ENCODE assay signal across 8 mouse cellular contexts in the genomic region with DNA sequence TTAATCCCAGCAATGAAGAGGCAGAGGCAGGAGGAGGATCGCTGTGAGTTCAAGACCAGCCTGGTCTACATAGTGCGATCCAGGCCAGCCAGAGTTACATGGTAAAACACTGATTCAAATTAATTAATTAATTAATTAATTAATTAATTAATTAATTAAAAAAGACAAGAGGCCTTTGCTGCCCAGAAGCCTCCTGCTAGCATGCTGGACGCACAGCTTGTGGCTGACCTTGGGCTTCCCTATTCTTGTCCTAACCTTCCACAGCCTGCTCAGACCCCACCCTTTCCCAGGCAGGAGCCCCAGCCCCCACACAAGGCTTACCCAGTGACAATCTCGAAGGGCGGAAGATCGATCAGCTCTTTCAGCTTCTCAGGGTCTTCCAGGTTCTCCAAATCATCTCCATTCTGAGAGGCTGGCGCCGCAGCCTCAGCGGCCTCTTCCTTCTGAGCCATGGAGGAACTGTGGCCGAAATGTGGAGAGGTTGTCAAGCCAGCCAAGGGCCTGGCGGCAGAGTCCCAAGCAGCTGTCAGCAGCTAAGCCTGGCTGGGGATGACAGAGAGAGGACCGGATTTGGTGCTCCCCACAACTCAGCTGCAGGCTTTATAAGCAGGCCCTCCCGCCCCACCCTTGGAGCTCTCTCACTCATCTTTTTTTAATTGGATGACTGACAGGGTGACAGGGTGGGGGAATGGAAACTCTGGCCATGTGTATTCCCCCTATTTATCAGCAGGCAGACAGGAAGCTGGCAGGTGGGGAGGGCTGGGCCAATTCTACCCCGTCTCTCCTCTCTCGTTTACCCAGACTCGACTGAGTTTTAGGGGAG. TPM values are rescaled to one million over a fixed set of nuclear protein-coding genes. Genes with fewer than 3 reads are reported as not detected.
DNase-seq lines count a peak whose midpoint lies in the region; ATAC-seq and TF ChIP-seq lines count a peak whose summit lies in the region.
"Had no signal": no experiment of that assay in that cellular context is flagged by ENCODE, and none has a peak within 500 bp of the region (broad histone marks: within the 10 kb centered on the region; RNA-seq: fewer than 3 reads in every experiment).

A gene (minus strand): TSS at position 773 of the 823 bp plus-strand sequence.

- H3K9me3 ChIP-seq in ES-Bruce4 (replicated peaks; ENCODE audit: control insufficient read depth, insufficient read depth, low read length, poor library complexity, severe bottlenecking) = no peaks in the 10 kb centered on the region
- no peaks in the 10 kb centered on the region for H3K9me3 ChIP-seq in heart, embryonic 16.5 days (replicated peaks; ENCODE audit: control insufficient read depth, low read length)
- no peaks in the 10 kb centered on the region for H3K9me3 ChIP-seq in liver, embryonic 14.5 days (ENCODE audit: control insufficient read depth, low read length)

- peaks cover 20% of the 10 kb centered on the region for H3K4me1 ChIP-seq in ES-Bruce4 (ENCODE audit: control insufficient read depth, insufficient read depth, low read length)
- peaks cover 51% of the 10 kb centered on the region for H3K4me1 ChIP-seq in heart, embryonic 16.5 days (ENCODE audit: control insufficient read depth, insufficient read depth, low read length)
- H3K4me1 ChIP-seq in liver, embryonic 14.5 days (replicated peaks; ENCODE audit: control insufficient read depth in 2 of 2, insufficient read depth in 2 of 2, low read length in 1 of 2) = peaks cover 2 to 19% of the 10 kb centered on the region in 2 experiments

- 0 out of 2 replicates have a peak within 1 kb of the TSS, but pooled peaks have one; percentile 11 for H3K9ac ChIP-seq in ES-Bruce4 (ENCODE audit: low read depth, poor library complexity, severe bottlenecking)
- H3K9ac ChIP-seq in heart, embryonic 16.5 days (ENCODE audit: low read length) = peak within 1 kb of the TSS; percentile 87
- H3K9ac ChIP-seq in liver, embryonic 14.5 days (replicated peaks) = 0 out of 2 replicates have a peak within 1 kb of the TSS, but pooled peaks have one; percentile 23

- WGBS in heart, embryonic 16.5 days = 24% methylated on average over 16 of the region's 16 CpGs
- 30% methylated on average over 16 of the region's 16 CpGs for WGBS in liver, embryonic 14.5 days (ENCODE audit: insufficient replicate concordance)

- 0 out of 2 replicates have a peak within 1 kb of the TSS, but pooled peaks have one; percentile 52 for H3K27ac ChIP-seq in ES-Bruce4 (ENCODE audit: insufficient read depth, low read length)
- peak within 1 kb of the TSS; percentile 98 for H3K27ac ChIP-seq in heart, embryonic 16.5 days (ENCODE audit: low read length)
- H3K27ac ChIP-seq in liver, embryonic 14.5 days = no peak within 1 kb of the TSS

- H3K4me2 ChIP-seq in heart, embryonic 16.5 days (ENCODE audit: low read depth, low read length) = peak within 1 kb of the TSS; percentile 77
- H3K4me2 ChIP-seq in liver, embryonic 14.5 days (ENCODE audit: low read depth) = no peak within 1 kb of the TSS

- H3K4me3 ChIP-seq in ES-Bruce4 (ENCODE audit: low read depth, low read length) = 0 out of 2 replicates have a peak within 1 kb of the TSS, but pooled peaks have one; percentile 1
- peak within 1 kb of the TSS; percentile 54 for H3K4me3 ChIP-seq in heart, embryonic 16.5 days (ENCODE audit: low read length)
- H3K4me3 ChIP-seq in liver, embryonic 14.5 days (ENCODE audit: insufficient read depth in 1 of 2, low read depth in 2 of 2, low read length in 2 of 2) = no peak within 1 kb of the TSS

- no peaks in the 10 kb centered on the region for H3K27me3 ChIP-seq in ES-Bruce4 (ENCODE audit: control insufficient read depth, insufficient read depth, low read length, poor library complexity, severe bottlenecking)
- H3K27me3 ChIP-seq in heart, embryonic 16.5 days (ENCODE audit: control insufficient read depth, insufficient read depth, low read length) = no peaks in the 10 kb centered on the region
- H3K27me3 ChIP-seq in liver, embryonic 14.5 days (ENCODE audit: control insufficient read depth, insufficient read depth, low read length) = no peaks in the 10 kb centered on the region

- 0 out of 2 replicates have a peak, but pooled peaks have one; percentile 18 for TF ChIP-seq EP300 in ES-Bruce4 (IDR thresholded peaks at IDR 0.05; ENCODE audit: insufficient read depth, low read depth, low read length)
- TF ChIP-seq EP300 in liver, embryonic 14.5 days (IDR thresholded peaks at IDR 0.05; ENCODE audit: low read depth) = no peak

- no peak for TF ChIP-seq CTCF in ES-Bruce4 (IDR thresholded peaks at IDR 0.05; ENCODE audit: low read depth, low read length)
- TF ChIP-seq CTCF in liver, embryonic 14.5 days (IDR thresholded peaks at IDR 0.05; ENCODE audit: low read depth) = no peak

- peak; percentile 62 for DNase-seq in ZHBTc4 (ENCODE audit: low read depth, low spot score)
- DNase-seq in liver, embryonic 14.5 days (ENCODE audit: low read depth in 3 of 3, low spot score in 3 of 3) = no peak
- no peak for DNase-seq in embryo, embryonic 10 days (ENCODE audit: low spot score)
- DNase-seq in B cell, adult 2 months = no peak
- DNase-seq: kidney, adult 9 months had no signal

- no peaks in the 10 kb centered on the region for H3K36me3 ChIP-seq in ES-Bruce4 (ENCODE audit: control insufficient read depth, insufficient read depth, low read length, poor library complexity, severe bottlenecking)
- H3K36me3 ChIP-seq in heart, embryonic 16.5 days (ENCODE audit: control insufficient read depth, insufficient read depth) = no peaks in the 10 kb centered on the region
- no peaks in the 10 kb centered on the region for H3K36me3 ChIP-seq in liver, embryonic 14.5 days (replicated peaks; ENCODE audit: control insufficient read depth, insufficient read depth, low read depth)

- ATAC-seq in heart, embryonic 16.5 days (replicated peaks; ENCODE audit: extremely low read depth, insufficient read depth, low FRiP score) = peak; percentile 77
- peak; percentile 56; the same call in 1 of the 2 replicates for ATAC-seq in liver, embryonic 14.5 days (ENCODE audit: insufficient read depth)
- no peak for ATAC-seq in granulocyte monocyte progenitor cell, adult 5-6 weeks (replicated peaks; ENCODE audit: poor library complexity, severe bottlenecking)

- no peak for TF ChIP-seq POLR2A in ES-Bruce4 (IDR thresholded peaks at IDR 0.05; ENCODE audit: insufficient read depth, low read length)

RNA-seq across cellular contexts. Expression of the gene that starts here (rescaled TPM):
- 4.7 and 5.8 TPM in 2 replicates for polyA plus RNA-seq in ES-Bruce4 (2011; ENCODE audit: insufficient read depth, insufficient read length, low read depth, missing spikeins)
- 207 and 218 TPM in 2 replicates for polyA plus RNA-seq in heart, embryonic 16.5 days (2015; fragmentation: Nextera tagmentation; extraction: Ambion mirVana)
- 0.12 and 0.27 TPM in 2 replicates for polyA plus RNA-seq in liver, embryonic 14.5 days (2012; rRNA removed)
- 0.36 and 0.48 TPM in 2 replicates for polyA plus RNA-seq in liver, embryonic 14.5 days (2014; fragmentation: Nextera tagmentation; extraction: Ambion mirVana)
- total RNA-seq in granulocyte monocyte progenitor cell, adult 5-6 weeks (2014; fragmentation: Nextera tagmentation) = not detected in 2 replicates
- not detected in 2 replicates for total RNA-seq in granulocyte monocyte progenitor cell, adult 5-6 weeks (2017)

Comparison
In these comparisons a context has a peak if more than half of its experiments do, and no peak if none do; other contexts are left out.
1. RNA of the gene that starts here (polyA plus RNA-seq): 207 to 218 TPM in heart, embryonic 16.5 days; 4.7 to 5.8 TPM in ES-Bruce4 and 0.12 to 0.48 TPM in liver, embryonic 14.5 days; every median in the first group is over 10 times any median in the second.
2. Peak in ATAC-seq and H3K9ac ChIP-seq in liver, embryonic 14.5 days; RNA of the gene not detected or under 1 TPM.
3. H3K4me3 ChIP-seq: peak in ES-Bruce4 (single experiment) and heart, embryonic 16.5 days (single experiment); none in liver, embryonic 14.5 days (0 of 2).
4. H3K9ac ChIP-seq: peak in every context shown above with its lines; median percentile 87 in heart, embryonic 16.5 days; 23 in liver, embryonic 14.5 days; 11 in ES-Bruce4.